In the genomic region with DNA sequence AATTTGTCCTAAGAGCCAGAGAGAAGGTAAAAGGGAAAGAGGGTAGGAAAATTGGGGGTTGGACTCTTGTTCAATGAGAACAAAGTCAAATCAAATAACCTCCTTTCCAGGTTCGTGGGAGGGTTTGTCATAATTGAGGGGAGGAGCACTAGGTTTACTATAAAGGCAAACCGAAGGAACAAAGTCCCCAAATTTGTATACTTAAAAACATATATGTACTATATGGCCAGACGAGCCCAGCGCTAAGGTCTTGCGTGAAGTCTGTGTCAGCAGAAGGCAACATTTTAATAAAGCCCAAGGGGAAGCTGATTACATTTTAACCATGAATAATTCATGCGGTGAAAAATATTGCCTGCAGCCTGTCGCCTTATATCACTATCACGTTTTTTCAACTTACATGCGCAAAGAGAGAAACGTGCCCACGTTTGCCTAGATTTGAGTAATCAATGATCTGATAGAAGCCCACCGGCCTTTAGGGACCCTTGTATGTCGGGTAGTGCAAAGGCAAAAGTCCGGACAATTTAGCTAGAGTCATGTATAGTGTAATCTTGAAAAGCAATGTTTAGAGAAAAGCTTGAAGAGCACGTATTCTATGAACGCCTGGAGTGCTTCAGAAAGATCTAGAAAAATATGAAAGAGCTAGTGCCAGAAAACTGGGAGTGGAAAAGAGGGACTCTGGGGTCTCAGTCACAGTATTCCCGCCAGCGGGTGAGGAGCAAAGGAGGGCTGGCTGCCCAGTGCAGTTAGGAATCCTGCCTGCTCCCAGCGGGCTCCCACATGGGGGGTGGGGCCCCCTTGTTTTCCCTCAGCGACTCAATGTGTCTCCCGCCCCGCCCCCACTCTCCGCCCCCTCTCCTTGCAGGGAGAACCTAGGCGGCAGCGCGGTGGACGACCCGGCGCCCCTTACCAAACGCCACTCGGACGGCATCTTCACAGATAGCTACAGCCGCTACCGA, we compare ENCODE assay signal across 9 mouse cellular contexts. TPM values are rescaled to one million over a fixed set of nuclear protein-coding genes. Genes with fewer than 3 reads are reported as not detected.
A peak's percentile ranks its signal among the peaks of the same experiment; 100 is the strongest.
DNase-seq lines count a peak whose midpoint lies in the region; ATAC-seq and TF ChIP-seq lines count a peak whose summit lies in the region.
"Had no signal": no experiment of that assay in that cellular context is flagged by ENCODE, and none has a peak within 500 bp of the region (broad histone marks: within the 10 kb centered on the region; RNA-seq: fewer than 3 reads in every experiment).

No protein-coding gene starts in this region.

- peaks cover 20% of the 10 kb centered on the region for H3K4me1 ChIP-seq in forebrain, embryonic 11.5 days (replicated peaks; ENCODE audit: control insufficient read depth, insufficient read depth, low read length)
- peaks cover 28% of the 10 kb centered on the region for H3K4me1 ChIP-seq in limb, embryonic 10.5 days

- intact Hi-C loops in left cerebral cortex, adult 2 months (cut with DNase I): loop anchor here (5.0 to 10.0 kb wide), 5 partner anchors 261 to 1629 kb away; no protein-coding TSS in a partner anchor

- peak overlapping the region; percentile 56 for H3K4me2 ChIP-seq in forebrain, embryonic 11.5 days (ENCODE audit: low read depth, low read length, severe bottlenecking)

- peaks cover 39% of the 10 kb centered on the region for H3K27me3 ChIP-seq in forebrain, embryonic 11.5 days (ENCODE audit: control insufficient read depth, insufficient read depth, low read length)
- peaks cover 78% of the 10 kb centered on the region for H3K27me3 ChIP-seq in limb, embryonic 10.5 days (ENCODE audit: low read depth, poor library complexity, severe bottlenecking)

- peak; percentile 15 to 40 for DNase-seq in left cerebral cortex, adult 2 months (ENCODE audit: extremely low spot score in 1 of 2, low spot score in 2 of 2)
- no peak for DNase-seq in left cerebral cortex, adult 11 months (ENCODE audit: low spot score)
- peak; percentile 80 for DNase-seq in forebrain, embryonic 11.5 days (ENCODE audit: low spot score)
- peak; percentile 63 for DNase-seq in limb, embryonic 10.5 days (ENCODE audit: low spot score)
- peak; percentile 53 to 65 for DNase-seq in right cerebral cortex, postnatal 10 days (ENCODE audit: low spot score in 2 of 2)
- no peak for DNase-seq in MN1 (ENCODE audit: low spot score)
- DNase-seq in adrenal gland, postnatal 4 days (ENCODE audit: low spot score in 2 of 2): no peak
- DNase-seq in spleen, adult 18-20 months: no peak

- TF ChIP-seq CTCF in left cerebral cortex, adult 2 months (IDR thresholded peaks at IDR 0.05): no peak

- H3K27ac ChIP-seq in left cerebral cortex, adult 2 months: peak overlapping the region; percentile 53
- H3K27ac ChIP-seq in forebrain, embryonic 11.5 days (ENCODE audit: low read depth, low read length): no peak overlapping the region
- no peak overlapping the region for H3K27ac ChIP-seq in limb, embryonic 10.5 days

- ATAC-seq in forebrain, embryonic 11.5 days (replicated peaks; ENCODE audit: low FRiP score): peak; percentile 64

- no peaks in the 10 kb centered on the region for H3K9me3 ChIP-seq in forebrain, embryonic 11.5 days (ENCODE audit: control insufficient read depth, low read length)
- H3K9me3 ChIP-seq in limb, embryonic 10.5 days (replicated peaks): no peaks in the 10 kb centered on the region

- peak overlapping the region; percentile 47 for H3K4me3 ChIP-seq in left cerebral cortex, adult 2 months
- peak overlapping the region; percentile 31 for H3K4me3 ChIP-seq in forebrain, embryonic 11.5 days (ENCODE audit: low read depth, low read length)
- H3K4me3 ChIP-seq in limb, embryonic 10.5 days: peak overlapping the region; percentile 47

- under 1% methylated on average over 34 of the region's 34 CpGs for WGBS in forebrain, embryonic 11.5 days
- WGBS in limb, embryonic 10.5 days: under 1% methylated on average over 34 of the region's 34 CpGs

- peak overlapping the region; percentile 14; the same call in 1 of the 2 replicates for H3K9ac ChIP-seq in forebrain, embryonic 11.5 days (ENCODE audit: low read length)

- H3K36me3 ChIP-seq in forebrain, embryonic 11.5 days (ENCODE audit: control insufficient read depth, insufficient read depth, low read length): no peaks in the 10 kb centered on the region
- H3K36me3 ChIP-seq in limb, embryonic 10.5 days: no peaks in the 10 kb centered on the region

RNA-seq across cellular contexts. Expression of a gene that starts 4.5 kb away (rescaled TPM):
- total RNA-seq in left cerebral cortex, adult 2 months (2021): 10 to 100 TPM; 38.6 to 48.9 TPM
- 6.6 and 8.1 TPM in 2 replicates for polyA plus RNA-seq in forebrain, embryonic 11.5 days (2014; fragmentation: Nextera tagmentation; extraction: Ambion mirVana)
- not detected in 2 replicates for polyA plus RNA-seq in limb, embryonic 10.5 days (2016; fragmentation: Nextera tagmentation; extraction: Ambion mirVana)
- under 1 TPM in 1 of 2 experiments, not detected in 1; 0.25 TPM for total RNA-seq in adrenal gland, postnatal 4 days (2021)
- polyA plus RNA-seq: spleen, adult 2 months had no signal

Comparison
In these comparisons a context has a peak if more than half of its experiments do, and no peak if none do; other contexts are left out.
1. DNase-seq: peak in left cerebral cortex, adult 2 months (2 of 2), forebrain, embryonic 11.5 days (single experiment), limb, embryonic 10.5 days (single experiment) and right cerebral cortex, postnatal 10 days (2 of 2); none in left cerebral cortex, adult 11 months (single experiment), MN1 (single experiment), adrenal gland, postnatal 4 days (0 of 2) and spleen, adult 18-20 months (0 of 2).
2. RNA of a gene that starts 4.5 kb away (total RNA-seq): 38.6 to 48.9 TPM in left cerebral cortex, adult 2 months; 0.25 TPM in adrenal gland, postnatal 4 days; every median in the first group is over 10 times any median in the second.
3. Peak in every context shown above with its lines, with median percentiles within 50 percentile points of each other: H3K4me3 ChIP-seq.